Mouse (Mus musculus) kidney, embryonic 16.5 days (tissue): ENCODE results near the gene RPS10-NUDT3. TPM values are rescaled to one million over a fixed set of nuclear protein-coding genes. Genes with fewer than 3 reads are reported as not detected.

Experiments
- polyA plus RNA-seq: library from polyadenylated mRNA; unstranded; fragments of >200 nt; fragmentation: Nextera tagmentation; extraction: Ambion mirVana; gene quantifications from 2 replicates; pipeline ENCODE4 v1.2.1, GENCODE M21; 2015

The RPS10-NUDT3 gene
- polyA plus RNA-seq, 1 experiment from 2014 or later: not detected

Other genes with a start within 250 kb of the RPS10-NUDT3 start
- 0.91 and 1.2 TPM in 2 replicates for gene Grm4, start 113.8 kb downstream of the RPS10-NUDT3 start, polyA plus RNA-seq
- 257 and 279 TPM in 2 replicates for gene Hmga1, start 78.7 kb downstream of the RPS10-NUDT3 start, polyA plus RNA-seq
- gene AI413582, start 69.5 kb downstream of the RPS10-NUDT3 start, polyA plus RNA-seq: 20.2 and 23.4 TPM in 2 replicates
- 81.8 and 84.1 TPM in 2 replicates for gene Nudt3, start 11.7 kb downstream of the RPS10-NUDT3 start, polyA plus RNA-seq
- 825 and 828 TPM in 2 replicates for gene Rps10, start 1.4 kb upstream of the RPS10-NUDT3 start, polyA plus RNA-seq
- gene Pacsin1, start 20.3 kb upstream of the RPS10-NUDT3 start, polyA plus RNA-seq: 1.4 and 1.7 TPM in 2 replicates
- gene Spdef, start 93.7 kb upstream of the RPS10-NUDT3 start, polyA plus RNA-seq: 0.18 and 0.31 TPM in 2 replicates
- 18.8 and 19.4 TPM in 2 replicates for gene D17Wsu92e, start 185.4 kb upstream of the RPS10-NUDT3 start, polyA plus RNA-seq
- 286 and 293 TPM in 2 replicates for gene Snrpc, start 202.9 kb upstream of the RPS10-NUDT3 start, polyA plus RNA-seq
- 7.5 and 7.7 TPM in 2 replicates for gene Uhrf1bp1, start 221.2 kb upstream of the RPS10-NUDT3 start, polyA plus RNA-seq